ENCODE assay signal across 1 mouse cellular context in genomic region chr10:26364326-26364856, GRCm38 (mm10).
A peak's percentile ranks its signal among the peaks of the same experiment; 100 is the strongest.
TF ChIP-seq lines count a peak whose summit lies in the region.

No protein-coding gene starts in this region.

TF ChIP-seq in CH12.LX, 34 proteins besides CTCF, POLR2A, EP300 and RAD21 (continued from another document):
- TF ChIP-seq MEF2A (IDR thresholded peaks at IDR 0.05; ENCODE audit: borderline replicate concordance, low read depth, low read length) (0 out of 2 replicates have a peak, but pooled peaks have one; percentile 17), MYC (IDR thresholded peaks at IDR 0.05; ENCODE audit: low read depth, low read length) (peak; percentile 13; the same call in 1 of the 2 replicates), MAX (IDR thresholded peaks at IDR 0.05; ENCODE audit: low read length) (no peak), HCFC1 (IDR thresholded peaks at IDR 0.05; ENCODE audit: low read depth, low read length) (peak; percentile 47), KAT2A (IDR thresholded peaks at IDR 0.05; ENCODE audit: insufficient replicate concordance, low read length) (no peak), MXI1 (IDR thresholded peaks at IDR 0.05; ENCODE audit: low read depth, low read length) (no peak), SMC3 (IDR thresholded peaks at IDR 0.05; ENCODE audit: low read depth, low read length) (no peak), UBTF (IDR thresholded peaks at IDR 0.05; ENCODE audit: low read depth, low read length) (no peak), ETS1 (conservative IDR thresholded peaks at IDR 0.05; ENCODE audit: low read depth, low read length) (0 out of 2 replicates have a peak, but pooled peaks have one; percentile 15), ZNF384 (IDR thresholded peaks at IDR 0.05; ENCODE audit: low read depth, low read length) (peak; percentile 80), IRF4 (IDR thresholded peaks at IDR 0.05; ENCODE audit: low read depth, low read length) (no peak), RCOR1 (conservative IDR thresholded peaks at IDR 0.05; ENCODE audit: low read depth, low read length) (0 out of 2 replicates have a peak, but pooled peaks have one; percentile 39), E2F4 (IDR thresholded peaks at IDR 0.05; ENCODE audit: insufficient replicate concordance, low read depth, low read length) (no peak), MAFK (IDR thresholded peaks at IDR 0.05; ENCODE audit: insufficient replicate concordance, low read length) (0 out of 2 replicates have a peak, but pooled peaks have one; percentile 14), ZMIZ1 (IDR thresholded peaks at IDR 0.05; ENCODE audit: low read depth, low read length) (no peak), BHLHE40 (IDR thresholded peaks at IDR 0.05; ENCODE audit: low read depth, low read length) (no peak), CHD1 (IDR thresholded peaks at IDR 0.05; ENCODE audit: low read depth, low read length) (no peak), USF2 (conservative IDR thresholded peaks at IDR 0.05; ENCODE audit: low read depth, low read length) (no peak)
